Mouse (Mus musculus) CH12.LX (cell line): ENCODE data around the gene Ap5b1. TPM values are rescaled to one million over a fixed set of nuclear protein-coding genes. Genes with fewer than 3 reads are reported as not detected.

Source experiments
- DNase-seq: peaks from one replicate; pipeline ENCODE4 v3.0.0-alpha.2; 2013; ENCODE audit errors: extremely low read depth
- H3K27ac ChIP-seq: 2 replicates; pipeline ENCODE4 v1.5.1; 2012; ENCODE audit warnings: low read depth, mild to moderate bottlenecking, control low read depth, moderate library complexity; ENCODE audit not compliant: insufficient read depth
- H3K27me3 ChIP-seq: replicated peaks from 2 replicates; pipeline ENCODE3; 2012; ENCODE audit warnings: inconsistent platforms
- H3K36me3 ChIP-seq, 2 experiments: replicated peaks in 1 of 2; 2 replicates each; pipeline versions ENCODE3 to v1.6.1; 2012; ENCODE audit warnings: inconsistent platforms in 1 of 2, low read length in 1 of 2, mild to moderate bottlenecking in 1 of 2, mixed read lengths in 1 of 2, moderate library complexity in 1 of 2; ENCODE audit not compliant: control insufficient read depth in 1 of 2, insufficient read depth in 1 of 2
- H3K4me1 ChIP-seq, 2 experiments: 2 replicates each; pipeline ENCODE4 v1.6.1; 2012; ENCODE audit warnings: inconsistent platforms in 1 of 2, moderate library complexity in 1 of 2; ENCODE audit not compliant: insufficient read depth in 2 of 2, control insufficient read depth in 1 of 2
- H3K4me2 ChIP-seq: 2 replicates; pipeline ENCODE4 v1.6.1; 2012; ENCODE audit warnings: low read depth, mild to moderate bottlenecking, control low read depth; ENCODE audit not compliant: poor library complexity, insufficient read depth, severe bottlenecking
- H3K4me3 ChIP-seq, 3 experiments: fragments of 150-350 bp in 1 of 3; sonication (generic) in 1 of 3; replicated peaks in 1 of 3; 2 replicates each; pipeline versions ENCODE3 to v1.5.1; 2011 to 2012; ENCODE audit warnings: low read depth in 2 of 3, low read length in 2 of 3, mild to moderate bottlenecking in 2 of 3, moderate library complexity in 2 of 3, control low read depth in 1 of 3, improper control_type of control experiment in 1 of 3, inconsistent platforms in 1 of 3, mixed read lengths in 1 of 3; ENCODE audit not compliant: poor library complexity in 1 of 3
- H3K79me2 ChIP-seq: replicated peaks from 2 replicates; pipeline ENCODE4 v1.6.1; 2012; ENCODE audit warnings: mild to moderate bottlenecking, moderate library complexity; ENCODE audit not compliant: control insufficient read depth, poor library complexity, insufficient read depth, severe bottlenecking; ENCODE audit errors: extremely low read depth
- H3K9ac ChIP-seq: 2 replicates; pipeline ENCODE4 v1.6.1; 2012; ENCODE audit warnings: low read depth, mild to moderate bottlenecking, control low read depth, moderate library complexity; ENCODE audit not compliant: insufficient read depth
- H3K9me3 ChIP-seq: replicated peaks from 2 replicates; pipeline ENCODE3; 2012; ENCODE audit warnings: low read length, inconsistent platforms, mixed read lengths
- CTCF ChIP-seq, 2 experiments: IDR thresholded peaks in 1 of 2; conservative IDR thresholded peaks in 1 of 2; 2 replicates each; pipeline ENCODE4 v1.5.1; 2011 to 2012; ENCODE audit warnings: low read depth in 2 of 2, low read length in 2 of 2, improper control_type of control experiment in 1 of 2, inconsistent platforms in 1 of 2, mild to moderate bottlenecking in 1 of 2, moderate library complexity in 1 of 2
- GABPA ChIP-seq: IDR thresholded peaks from 2 replicates; pipeline ENCODE4 v1.6.1; 2012; ENCODE audit warnings: low read depth, low read length, improper control_type of control experiment, inconsistent platforms; ENCODE audit not compliant: insufficient replicate concordance
- MAX ChIP-seq: IDR thresholded peaks from 2 replicates; pipeline ENCODE4 v1.6.1; 2011; ENCODE audit warnings: low read length, improper control_type of control experiment
- MEF2A ChIP-seq: IDR thresholded peaks from 2 replicates; pipeline ENCODE4 v1.6.1; 2014; ENCODE audit warnings: low read depth, mild to moderate bottlenecking, inconsistent platforms, low read length, improper control_type of control experiment, borderline replicate concordance
- POLR2AphosphoS2 ChIP-seq: IDR thresholded peaks from 2 replicates; pipeline ENCODE4 v1.6.1; 2011; ENCODE audit warnings: low read depth, low read length, improper control_type of control experiment
- RCOR1 ChIP-seq: conservative IDR thresholded peaks from 2 replicates; pipeline ENCODE4 v1.6.1; 2012; ENCODE audit warnings: low read depth, mild to moderate bottlenecking, inconsistent platforms, low read length, improper control_type of control experiment
- TBP ChIP-seq: conservative IDR thresholded peaks from 2 replicates; pipeline ENCODE4 v1.6.1; 2011; ENCODE audit warnings: low read depth, low read length, improper control_type of control experiment
- ZMIZ1 ChIP-seq: IDR thresholded peaks from 2 replicates; pipeline ENCODE4 v1.6.1; 2012; ENCODE audit warnings: low read depth, mild to moderate bottlenecking, inconsistent platforms, low read length, improper control_type of control experiment
- dilution Hi-C: fragments of 300-500 bp; cut with MboI; formaldehyde crosslinking; loops from 2 replicates; pipeline ENCODE4 v1.14.3; 2020; ENCODE audit warnings: low sequenced_read_pairs; ENCODE audit not compliant: extremely low pct_unique_long_range_greater_than_20kb, extremely low pct_ligation_motif_present
- in situ Hi-C: fragments of 300-500 bp; cut with MboI; formaldehyde crosslinking; loops from 3 replicates; pipeline ENCODE4 v1.14.3; 2019; ENCODE audit warnings: low sequenced_read_pairs, low pct_ligation_motif_present, low pct_unique_long_range_greater_than_20kb, mixed read lengths
- polyA plus RNA-seq: library from polyadenylated mRNA; unstranded; fragments of >175 nt; gene quantifications from 2 replicates; pipeline ENCODE4 v1.2.1, GENCODE M21; 2012; ENCODE audit warnings: low read depth; ENCODE audit not compliant: insufficient read length
- total RNA-seq, 2 experiments: library from RNA; depleted of rRNA; stranded (reverse); fragments of 300-350 nt in 1 of 2; fragments of >200 nt in 1 of 2; gene quantifications; 2 replicates each; pipeline ENCODE4 v1.2.3; 2012 to 2014

Gene Ap5b1
- total and polyA plus RNA-seq, 3 experiments: 3.6 to 9.6 (median 8.5) TPM

GRCm38 (mm10) chr19:5562776-5563175 lies 5.0 kb upstream of the Ap5b1 start:
- Histone ChIP-seq H3K36me3 (no peaks in the 10 kb centered on the region), H3K27ac (no peak overlapping the region), H3K9ac (no peak overlapping the region), H3K4me3 (no peak overlapping the region), H3K79me2 (no peaks in the 10 kb centered on the region), H3K4me2 (no peak overlapping the region), H3K9me3 (peaks cover 18% of the 10 kb centered on the region)
- dilution Hi-C loops: no loop called here
- no peak for DNase-seq
- in situ Hi-C loops: loop anchor here (5.0 kb wide), 1 partner anchor 35 kb away; no protein-coding TSS in a partner anchor
- no peak for TF ChIP-seq TBP
- TF ChIP-seq, all 38 proteins: peak for 0
- Histone ChIP-seq H3K27me3 (peaks cover 76% of the 10 kb centered on the region), H3K4me1 (peaks cover 0 to 10% of the 10 kb centered on the region in 2 experiments; a peak in 2 of 4 replicates)

- Histone ChIP-seq H3K4me3 (no peak overlapping the region), H3K9ac (no peak overlapping the region), H3K79me2 (0 out of 2 replicates have a peak, but pooled peaks cover 5% of the 10 kb centered on the region), H3K36me3 (peaks cover 22 to 25% of the 10 kb centered on the region in 2 experiments), H3K4me2 (no peak overlapping the region), H3K9me3 (peaks cover 1% of the 10 kb centered on the region), H3K27ac (no peak overlapping the region), H3K27me3 (peaks cover 42% of the 10 kb centered on the region), H3K4me1 (peaks cover 7 to 22% of the 10 kb centered on the region in 2 experiments)
- TF ChIP-seq CTCF (conservative IDR thresholded peaks at IDR 0.05 in 1 of 2, IDR thresholded peaks at IDR 0.05 in 1 of 2; ENCODE audit: low read depth in 2 of 2, low read length in 2 of 2): peak in 1 of 2 experiments; percentile 13; a peak in 1 of 4 replicates
- TF ChIP-seq MAX: no peak
- TF ChIP-seq MEF2A: no peak
- TF ChIP-seq GABPA: no peak
- no peak for TF ChIP-seq POLR2AphosphoS2
- no peak for TF ChIP-seq RCOR1
- in situ Hi-C loops: no loop called here
- DNase-seq: no peak
- dilution Hi-C loops: no loop called here
These were observed 1.5 kb upstream of the Ap5b1 start for GRCm38 (mm10) chr19:5566316-5566715.

- in situ Hi-C loops: no loop called here
- Histone ChIP-seq H3K9me3 (no peaks in the 10 kb centered on the region), H3K27me3 (peaks cover 34% of the 10 kb centered on the region), H3K9ac (peak overlapping the region; percentile 88), H3K4me2 (peak overlapping the region; percentile 84), H3K79me2 (0 out of 2 replicates have a peak, but pooled peaks cover 5% of the 10 kb centered on the region), H3K27ac (peak overlapping the region; percentile 94), H3K4me3 (peak overlapping the region; percentile 43 to 87 (median 78)), H3K36me3 (peaks cover 26 to 31% of the 10 kb centered on the region in 2 experiments), H3K4me1 (peaks cover 7 to 22% of the 10 kb centered on the region in 2 experiments)
- dilution Hi-C loops: no loop called here
- TF ChIP-seq RCOR1: no peak
- 0 out of 2 replicates have a peak, but pooled peaks have one; percentile 20 for TF ChIP-seq ZMIZ1
- no peak for DNase-seq
These were observed 668 bp upstream of the Ap5b1 start for GRCm38 (mm10) chr19:5567180-5567533.
